Mouse (Mus musculus) frontal cortex, postnatal 10 days (tissue): ENCODE results near the gene Gm11595.
"Not testable (repeated sequence)": the region's sequence is repeated elsewhere in the genome, so short reads cannot be mapped to it uniquely, and the experiment has no call there.

Experiments used
- DNase-seq, 2 experiments: peaks; one replicate each; pipeline ENCODE4 v3.0.0; 2022; ENCODE audit warnings: low spot score in 2 of 2, mixed read lengths in 1 of 2

The Gm11595 gene

GRCm38 (mm10) chr11:99772813-99773212, at the start of gene Gm11595:
TSS of gene Gm11595 (minus strand) at chr11:99772913.
- not testable (repeated sequence) for DNase-seq

GRCm38 (mm10) chr11:99815566-99815965, 42.9 kb upstream of the Gm11595 start, which contains the start of gene Gm11564:
TSS of gene Gm11564 (minus strand) at chr11:99815666.
- DNase-seq, result not testable (repeated sequence)

GRCm38 (mm10) chr11:99809792-99810191, 37.1 kb upstream of the Gm11595 start, which contains the start of gene Krtap4-13:
TSS of gene Krtap4-13 (minus strand) at chr11:99809892.
- not testable (repeated sequence) for DNase-seq

- DNase-seq, result not testable (repeated sequence)
Observed at GRCm38 (mm10) chr11:99804346-99804745, 31.6 kb upstream of the Gm11595 start, which contains the start of gene Gm11554. TSS of gene Gm11554 (minus strand) at chr11:99804446.

GRCm38 (mm10) chr11:99798832-99799231, 26.1 kb upstream of the Gm11595 start, which contains the start of gene Gm11569:
TSS of gene Gm11569 (minus strand) at chr11:99798932.
- DNase-seq, result not testable (repeated sequence)

GRCm38 (mm10) chr11:99793367-99793766, 20.7 kb upstream of the Gm11595 start, which contains the start of gene Gm11596:
TSS of gene Gm11596 (minus strand) at chr11:99793467.
- no peak for DNase-seq

- DNase-seq, result not testable (repeated sequence)
Observed at GRCm38 (mm10) chr11:99784900-99785299, 12.2 kb upstream of the Gm11595 start, which contains the start of gene Krtap4-9. TSS of gene Krtap4-9 (plus strand) at chr11:99785200.

GRCm38 (mm10) chr11:99780604-99781003, 7.9 kb upstream of the Gm11595 start, which contains the start of gene Krtap4-8:
TSS of gene Krtap4-8 (minus strand) at chr11:99780704.
- no peak for DNase-seq

GRCm38 (mm10) chr11:99778401-99778800, 5.7 kb upstream of the Gm11595 start:
- DNase-seq, result no peak

GRCm38 (mm10) chr11:99768410-99768809, 4.3 kb downstream of the Gm11595 start:
- no peak for DNase-seq

GRCm38 (mm10) chr11:99758877-99759276, 13.8 kb downstream of the Gm11595 start:
- no peak for DNase-seq

- no peak for DNase-seq
Observed at GRCm38 (mm10) chr11:99743985-99744384, 28.7 kb downstream of the Gm11595 start.

GRCm38 (mm10) chr11:99734190-99734589, 38.5 kb downstream of the Gm11595 start, which contains the start of gene Gm14180:
TSS of gene Gm14180 (minus strand) at chr11:99734290.
- DNase-seq, result no peak

GRCm38 (mm10) chr11:99724061-99724460, 48.7 kb downstream of the Gm11595 start:
- DNase-seq, result no peak
